Comparison of ENCODE assay signal across 8 mouse cellular contexts in genomic region chr1:75382356-75383071, GRCm38 (mm10). TPM values are rescaled to one million over a fixed set of nuclear protein-coding genes. Genes with fewer than 3 reads are reported as not detected.
A peak's percentile ranks its signal among the peaks of the same experiment; 100 is the strongest.
DNase-seq lines count a peak whose midpoint lies in the region; ATAC-seq and TF ChIP-seq lines count a peak whose summit lies in the region.

No protein-coding gene starts in this region.

- peak overlapping the region; percentile 55 for H3ac ChIP-seq in myocyte (ENCODE audit: control insufficient read depth, insufficient read length)

- H3K9me3 ChIP-seq in heart, embryonic 10.5 days: no peaks in the 10 kb centered on the region
- H3K9me3 ChIP-seq in forebrain, embryonic 15.5 days: no peaks in the 10 kb centered on the region
- H3K9me3 ChIP-seq in kidney, postnatal 0 days (replicated peaks; ENCODE audit: low read length): no peaks in the 10 kb centered on the region

- no peak; the same call in none of the 2 replicates for ATAC-seq in forebrain, embryonic 15.5 days (replicated peaks)
- ATAC-seq in kidney, postnatal 0 days (replicated peaks; ENCODE audit: low FRiP score, low read depth): peak; percentile 37; the same call in 1 of the 2 replicates

- peak overlapping the region; percentile 74 for H3K9ac ChIP-seq in forebrain, embryonic 15.5 days (replicated peaks)
- H3K9ac ChIP-seq in kidney, postnatal 0 days (ENCODE audit: low read depth, low read length): peak overlapping the region; percentile 69

- H3K36me3 ChIP-seq in heart, embryonic 10.5 days: peaks cover 24% of the 10 kb centered on the region
- H3K36me3 ChIP-seq in forebrain, embryonic 15.5 days: no peaks in the 10 kb centered on the region
- H3K36me3 ChIP-seq in kidney, postnatal 0 days (ENCODE audit: insufficient read depth, low read length): no peaks in the 10 kb centered on the region
- peaks cover 4% of the 10 kb centered on the region for H3K36me3 ChIP-seq in myocyte (ENCODE audit: control insufficient read depth, insufficient read depth)

- H3K4me1 ChIP-seq in heart, embryonic 10.5 days: peaks cover 97% of the 10 kb centered on the region
- peaks cover 38% of the 10 kb centered on the region for H3K4me1 ChIP-seq in forebrain, embryonic 15.5 days
- H3K4me1 ChIP-seq in kidney, postnatal 0 days (replicated peaks; ENCODE audit: insufficient read depth, low read length): peaks cover 7% of the 10 kb centered on the region

- intact Hi-C loops in heart, postnatal 14 days (cut with DNase I): no loop called here

- H3K27ac ChIP-seq in heart, embryonic 10.5 days: peak overlapping the region; percentile 96
- peak overlapping the region; percentile 25; the same call in 1 of the 2 replicates for H3K27ac ChIP-seq in forebrain, embryonic 15.5 days (replicated peaks)
- peak overlapping the region; percentile 71 for H3K27ac ChIP-seq in kidney, postnatal 0 days

- TF ChIP-seq CTCF in brain, embryonic 14.5 days (IDR thresholded peaks at IDR 0.05; ENCODE audit: borderline replicate concordance, extremely low read depth, insufficient read depth, insufficient read length): no peak
- TF ChIP-seq CTCF in kidney, postnatal 0 days (IDR thresholded peaks at IDR 0.05; ENCODE audit: low read depth): no peak

- H3K79me2 ChIP-seq in myocyte (ENCODE audit: control insufficient read depth, insufficient read depth): peaks cover 10% of the 10 kb centered on the region

- peaks cover 16% of the 10 kb centered on the region for H3K27me3 ChIP-seq in heart, embryonic 10.5 days (ENCODE audit: insufficient read depth, poor library complexity, severe bottlenecking)
- H3K27me3 ChIP-seq in forebrain, embryonic 15.5 days: peaks cover 12% of the 10 kb centered on the region
- H3K27me3 ChIP-seq in kidney, postnatal 0 days (ENCODE audit: insufficient read depth, low read length): no peaks in the 10 kb centered on the region
- no peaks in the 10 kb centered on the region for H3K27me3 ChIP-seq in myocyte (ENCODE audit: control insufficient read depth, insufficient read depth, insufficient read length)

- DNase-seq in heart, embryonic 10.5 days (ENCODE audit: low spot score): peak; percentile 75
- DNase-seq in heart, postnatal 14 days: no peak
- peak; percentile 48 for DNase-seq in brain, embryonic 14.5 days (ENCODE audit: low read depth)
- DNase-seq in kidney, postnatal 0 days (ENCODE audit: low spot score): peak; percentile 88
- DNase-seq in adrenal gland, postnatal 25 days: no peak
- DNase-seq in yolk sac, embryonic 10.5 days (ENCODE audit: low spot score): no peak

- H3K4me2 ChIP-seq in forebrain, embryonic 15.5 days (replicated peaks): peak overlapping the region; percentile 97
- H3K4me2 ChIP-seq in kidney, postnatal 0 days (ENCODE audit: low read length): peak overlapping the region; percentile 91
- H3K4me2 ChIP-seq in myocyte (ENCODE audit: low read depth): peak overlapping the region; percentile 85

- 2% methylated on average over 25 of the region's 28 CpGs for WGBS in heart, embryonic 10.5 days
- WGBS in forebrain, embryonic 15.5 days: 2% methylated on average over 27 of the region's 28 CpGs
- WGBS in kidney, postnatal 0 days: 2% methylated on average over 28 of the region's 28 CpGs

- TF ChIP-seq POLR2A in brain, embryonic 14.5 days (IDR thresholded peaks at IDR 0.05; ENCODE audit: borderline replicate concordance, extremely low read depth, insufficient read depth, insufficient read length, poor library complexity, severe bottlenecking): no peak
- no peak for TF ChIP-seq POLR2A in myocyte (IDR thresholded peaks at IDR 0.05; ENCODE audit: insufficient read length, low read depth)

- H3K4me3 ChIP-seq in heart, embryonic 10.5 days: peak overlapping the region; percentile 86
- H3K4me3 ChIP-seq in forebrain, embryonic 15.5 days: peak overlapping the region; percentile 65
- peak overlapping the region; percentile 59 for H3K4me3 ChIP-seq in kidney, postnatal 0 days (replicated peaks; ENCODE audit: low read depth, low read length)
- peak overlapping the region; percentile 51 for H3K4me3 ChIP-seq in myocyte

TF ChIP-seq in myocyte, 11 proteins besides CTCF, POLR2A, EP300 and RAD21:
- no peak for TF ChIP-seq MYOG (IDR thresholded peaks at IDR 0.05; ENCODE audit: control insufficient read depth in 1 of 3, insufficient read depth in 1 of 3, insufficient read length in 2 of 3, low read depth in 2 of 3)
- TF ChIP-seq MYOD1 (IDR thresholded peaks at IDR 0.05; ENCODE audit: control insufficient read depth in 1 of 3, insufficient read length in 2 of 3, low read depth in 2 of 3): no peak
- TF ChIP-seq POLR2AphosphoS2 (IDR thresholded peaks at IDR 0.05; ENCODE audit: insufficient read length, low read depth): no peak
- TF ChIP-seq CEBPB (IDR thresholded peaks at IDR 0.05; ENCODE audit: insufficient read depth, poor library complexity, severe bottlenecking): no peak
- TF ChIP-seq E2F4 (IDR thresholded peaks at IDR 0.05; ENCODE audit: insufficient read depth): no peak
- no peak for TF ChIP-seq REST (IDR thresholded peaks at IDR 0.05; ENCODE audit: insufficient read depth, insufficient read length)
- no peak for TF ChIP-seq SRF (IDR thresholded peaks at IDR 0.05; ENCODE audit: control insufficient read depth, insufficient read length, low read depth)

RNA-seq across cellular contexts. Expression of gene Speg, which starts 7.4 kb away (rescaled TPM):
- 77.9 and 80.0 TPM in 2 replicates for polyA plus RNA-seq in heart, embryonic 10.5 days (2016; fragmentation: Nextera tagmentation; extraction: Ambion mirVana)
- 100 to 1,000 TPM; 125 to 126 TPM for total RNA-seq in heart, postnatal 14 days (2021)
- polyA plus RNA-seq in brain, embryonic 14.5 days (2012; rRNA removed): 49.2 and 56.1 TPM in 2 replicates
- 9.9 and 11.4 TPM in 2 replicates for polyA plus RNA-seq in forebrain, embryonic 15.5 days (2015; fragmentation: Nextera tagmentation; extraction: Ambion mirVana)
- 40.1 and 44.3 TPM in 2 replicates for polyA plus RNA-seq in kidney, postnatal 0 days (2015; fragmentation: Nextera tagmentation; extraction: Ambion mirVana)
- polyA plus RNA-seq in myocyte (2012; fragmentation: generic; extraction: Trizol): 42.3 TPM
- 15.8 and 18.1 TPM in 2 replicates for total RNA-seq in adrenal gland, postnatal 25 days (2021)

RNA-seq across cellular contexts. Expression of gene Des, which starts 22.4 kb away (rescaled TPM):
- polyA plus RNA-seq in heart, embryonic 10.5 days (2016; fragmentation: Nextera tagmentation; extraction: Ambion mirVana): 341 and 642 TPM in 2 replicates
- 1,000 to 10,000 TPM; 1,039 to 1,057 TPM for total RNA-seq in heart, postnatal 14 days (2021)
- polyA plus RNA-seq in brain, embryonic 14.5 days (2012; rRNA removed): 1.0 and 1.4 TPM in 2 replicates
- 1.0 and 1.2 TPM in 2 replicates for polyA plus RNA-seq in forebrain, embryonic 15.5 days (2015; fragmentation: Nextera tagmentation; extraction: Ambion mirVana)
- polyA plus RNA-seq in kidney, postnatal 0 days (2015; fragmentation: Nextera tagmentation; extraction: Ambion mirVana): 18.6 and 19.1 TPM in 2 replicates
- polyA plus RNA-seq in myocyte (2012; fragmentation: generic; extraction: Trizol): 2,193 TPM
- total RNA-seq in adrenal gland, postnatal 25 days (2021): 9.3 and 14.1 TPM in 2 replicates

RNA-seq across cellular contexts. Expression of gene Gmppa, which starts 53.2 kb away (rescaled TPM):
- 73.4 and 75.4 TPM in 2 replicates for polyA plus RNA-seq in heart, embryonic 10.5 days (2016; fragmentation: Nextera tagmentation; extraction: Ambion mirVana)
- 10 to 100 TPM; 32.3 to 32.5 TPM for total RNA-seq in heart, postnatal 14 days (2021)
- 98.7 and 144 TPM in 2 replicates for polyA plus RNA-seq in brain, embryonic 14.5 days (2012; rRNA removed)
- polyA plus RNA-seq in forebrain, embryonic 15.5 days (2015; fragmentation: Nextera tagmentation; extraction: Ambion mirVana): 62.3 and 77.8 TPM in 2 replicates
- 69.5 and 72.5 TPM in 2 replicates for polyA plus RNA-seq in kidney, postnatal 0 days (2015; fragmentation: Nextera tagmentation; extraction: Ambion mirVana)
- 106 TPM for polyA plus RNA-seq in myocyte (2012; fragmentation: generic; extraction: Trizol)
- 78.5 and 82.3 TPM in 2 replicates for total RNA-seq in adrenal gland, postnatal 25 days (2021)

Comparison
In these comparisons a context has a peak if more than half of its experiments do, and no peak if none do; other contexts are left out.
1. DNase-seq: peak in heart, embryonic 10.5 days (single experiment), brain, embryonic 14.5 days (single experiment) and kidney, postnatal 0 days (single experiment); none in heart, postnatal 14 days (0 of 2), adrenal gland, postnatal 25 days (single experiment) and yolk sac, embryonic 10.5 days (single experiment).
2. H3K27ac ChIP-seq: peak in every context shown above with its lines; median percentile 96 in heart, embryonic 10.5 days; 71 in kidney, postnatal 0 days; 25 in forebrain, embryonic 15.5 days.
3. RNA of gene Des, which starts 22.4 kb away (polyA plus RNA-seq): 2,193 TPM in myocyte (single experiment) and 341 to 642 TPM in heart, embryonic 10.5 days; 18.6 to 19.1 TPM in kidney, postnatal 0 days, 1.0 to 1.4 TPM in brain, embryonic 14.5 days and 1.0 to 1.2 TPM in forebrain, embryonic 15.5 days; every median in the first group is over 10 times any median in the second.
4. Peak in every context shown above with its lines, with median percentiles within 50 percentile points of each other: H3K4me3 ChIP-seq and H3K4me2 ChIP-seq.